In the genomic region with DNA sequence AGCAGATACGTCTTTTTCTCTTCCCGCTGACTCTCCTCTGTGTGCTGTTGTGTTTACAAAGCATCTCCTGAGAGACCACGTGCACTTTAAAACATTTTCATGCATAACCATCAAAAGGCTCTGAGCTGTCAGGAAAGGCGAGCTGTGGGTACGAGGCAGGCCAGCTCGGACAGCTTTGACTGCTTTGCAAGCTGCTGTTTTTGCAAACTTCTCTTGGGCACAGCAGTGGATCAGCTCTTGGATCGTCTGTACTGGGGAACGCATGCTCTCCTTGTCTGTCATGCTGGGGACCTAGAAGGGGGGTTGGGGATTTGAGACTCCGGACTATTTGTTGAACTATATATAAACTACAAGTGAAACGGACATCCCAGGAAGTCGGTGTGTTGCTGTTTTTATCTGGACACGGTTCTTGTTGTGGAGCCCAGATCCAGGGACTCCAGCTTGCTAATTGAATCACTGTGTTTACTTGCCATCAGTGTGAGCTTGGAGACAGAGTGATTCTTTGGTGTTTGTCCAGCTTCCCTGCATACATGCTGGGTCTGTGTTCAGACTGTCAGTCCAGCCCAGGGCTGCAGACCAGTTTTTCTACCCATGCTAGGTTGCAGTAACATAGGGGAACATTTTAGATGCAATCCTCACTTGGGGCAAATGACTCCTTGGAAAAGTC, we compare ENCODE assay signal across 9 mouse cellular contexts. TPM values are rescaled to one million over a fixed set of nuclear protein-coding genes. Genes with fewer than 3 reads are reported as not detected.
DNase-seq lines count a peak whose midpoint lies in the region; ATAC-seq and TF ChIP-seq lines count a peak whose summit lies in the region.
"Had no signal": no experiment of that assay in that cellular context is flagged by ENCODE, and none has a peak within 500 bp of the region (broad histone marks: within the 10 kb centered on the region; RNA-seq: fewer than 3 reads in every experiment).

No protein-coding gene starts in this region.

- 30% methylated on average over 12 of the region's 12 CpGs for WGBS in liver, embryonic 14.5 days (ENCODE audit: insufficient replicate concordance)
- 48% methylated on average over 12 of the region's 12 CpGs for WGBS in liver, embryonic 11.5 days
- WGBS in embryonic facial prominence, embryonic 13.5 days = 29% methylated on average over 12 of the region's 12 CpGs
- 4% methylated on average over 12 of the region's 12 CpGs for WGBS in lung, postnatal 0 days
- 56% methylated on average over 12 of the region's 12 CpGs for WGBS in forebrain, embryonic 16.5 days

- peaks cover 0 to 5% of the 10 kb centered on the region in 2 experiments; a peak in 2 of 4 replicates for H3K4me1 ChIP-seq in liver, embryonic 14.5 days (replicated peaks; ENCODE audit: control insufficient read depth in 2 of 2, insufficient read depth in 2 of 2, low read length in 1 of 2)
- H3K4me1 ChIP-seq in liver, embryonic 11.5 days (replicated peaks; ENCODE audit: control insufficient read depth, insufficient read depth, low read length) = peaks cover 9% of the 10 kb centered on the region; the same call in 1 of the 2 replicates
- H3K4me1 ChIP-seq in embryonic facial prominence, embryonic 13.5 days = peaks cover 31% of the 10 kb centered on the region
- peaks cover 19% of the 10 kb centered on the region; the same call in 1 of the 2 replicates for H3K4me1 ChIP-seq in lung, postnatal 0 days (ENCODE audit: insufficient read depth, low read depth, low read length)
- H3K4me1 ChIP-seq in forebrain, embryonic 16.5 days (replicated peaks; ENCODE audit: control insufficient read depth, insufficient read depth, low read length) = peaks cover 10% of the 10 kb centered on the region

- H3K36me3 ChIP-seq in liver, embryonic 14.5 days (replicated peaks; ENCODE audit: control insufficient read depth, insufficient read depth, low read depth) = no peaks in the 10 kb centered on the region
- H3K36me3 ChIP-seq in liver, embryonic 11.5 days (ENCODE audit: control insufficient read depth, insufficient read depth, low read length) = 0 out of 2 replicates have a peak, but pooled peaks cover 2% of the 10 kb centered on the region
- H3K36me3 ChIP-seq in embryonic facial prominence, embryonic 13.5 days = no peaks in the 10 kb centered on the region
- no peaks in the 10 kb centered on the region for H3K36me3 ChIP-seq in lung, postnatal 0 days (ENCODE audit: insufficient read depth, low read length)
- no peaks in the 10 kb centered on the region for H3K36me3 ChIP-seq in forebrain, embryonic 16.5 days (ENCODE audit: control insufficient read depth, insufficient read depth)

- H3K4me3 ChIP-seq in liver, embryonic 14.5 days (ENCODE audit: insufficient read depth in 1 of 2, low read depth in 2 of 2, low read length in 2 of 2) = no peak overlapping the region
- no peak overlapping the region for H3K4me3 ChIP-seq in liver, embryonic 11.5 days (ENCODE audit: low read depth, low read length)
- no peak overlapping the region for H3K4me3 ChIP-seq in embryonic facial prominence, embryonic 13.5 days
- peak overlapping the region; percentile 4; the same call in 1 of the 2 replicates for H3K4me3 ChIP-seq in lung, postnatal 0 days (ENCODE audit: low read depth, low read length)
- no peak overlapping the region for H3K4me3 ChIP-seq in forebrain, embryonic 16.5 days (replicated peaks; ENCODE audit: low read length)

- H3K9ac ChIP-seq in liver, embryonic 14.5 days (replicated peaks) = no peak overlapping the region
- no peak overlapping the region for H3K9ac ChIP-seq in liver, embryonic 11.5 days (ENCODE audit: low read depth, low read length)
- H3K9ac ChIP-seq in embryonic facial prominence, embryonic 13.5 days = no peak overlapping the region
- no peak overlapping the region for H3K9ac ChIP-seq in lung, postnatal 0 days (replicated peaks; ENCODE audit: low read depth)
- no peak overlapping the region for H3K9ac ChIP-seq in forebrain, embryonic 16.5 days (replicated peaks; ENCODE audit: low read depth, low read length)

- intact Hi-C loops in heart, postnatal 25 days (cut with DNase I) = loop anchor here (2.0 kb wide), 1 partner anchor 27 kb away; no protein-coding TSS in a partner anchor

- H3K27me3 ChIP-seq in liver, embryonic 14.5 days (ENCODE audit: control insufficient read depth, insufficient read depth, low read length) = peaks cover 8% of the 10 kb centered on the region; the same call in 1 of the 2 replicates
- H3K27me3 ChIP-seq in liver, embryonic 11.5 days (replicated peaks; ENCODE audit: control insufficient read depth, insufficient read depth, low read length) = peaks cover 16% of the 10 kb centered on the region
- peaks cover 24% of the 10 kb centered on the region for H3K27me3 ChIP-seq in embryonic facial prominence, embryonic 13.5 days
- no peaks in the 10 kb centered on the region for H3K27me3 ChIP-seq in lung, postnatal 0 days (replicated peaks; ENCODE audit: insufficient read depth, low read length)
- peaks cover 11% of the 10 kb centered on the region; the same call in 1 of the 2 replicates for H3K27me3 ChIP-seq in forebrain, embryonic 16.5 days (replicated peaks; ENCODE audit: control insufficient read depth, insufficient read depth, low read length)

- no peak overlapping the region for H3K27ac ChIP-seq in liver, embryonic 14.5 days
- H3K27ac ChIP-seq in liver, embryonic 11.5 days (ENCODE audit: low read depth, low read length) = no peak overlapping the region
- H3K27ac ChIP-seq in embryonic facial prominence, embryonic 13.5 days = no peak overlapping the region
- H3K27ac ChIP-seq in lung, postnatal 0 days (ENCODE audit: low read length) = 0 out of 2 replicates have a peak overlapping the region, but pooled peaks have one; percentile 12
- no peak overlapping the region for H3K27ac ChIP-seq in forebrain, embryonic 16.5 days (ENCODE audit: low read length)

- peak overlapping the region; percentile 23 for H3K4me2 ChIP-seq in liver, embryonic 14.5 days (ENCODE audit: low read depth)
- no peak overlapping the region for H3K4me2 ChIP-seq in liver, embryonic 11.5 days
- peak overlapping the region; percentile 16; the same call in 1 of the 2 replicates for H3K4me2 ChIP-seq in embryonic facial prominence, embryonic 13.5 days
- H3K4me2 ChIP-seq in lung, postnatal 0 days (replicated peaks; ENCODE audit: low read depth, low read length) = peak overlapping the region; percentile 75
- H3K4me2 ChIP-seq in forebrain, embryonic 16.5 days (ENCODE audit: low read length) = no peak overlapping the region

- H3K9me3 ChIP-seq in liver, embryonic 14.5 days (ENCODE audit: control insufficient read depth, low read length) = no peaks in the 10 kb centered on the region
- H3K9me3 ChIP-seq in liver, embryonic 11.5 days (ENCODE audit: control insufficient read depth, low read length) = peaks cover 3% of the 10 kb centered on the region; the same call in 1 of the 2 replicates
- H3K9me3 ChIP-seq in embryonic facial prominence, embryonic 13.5 days = 0 out of 2 replicates have a peak, but pooled peaks cover 3% of the 10 kb centered on the region
- no peaks in the 10 kb centered on the region for H3K9me3 ChIP-seq in lung, postnatal 0 days (ENCODE audit: low read length)
- no peaks in the 10 kb centered on the region for H3K9me3 ChIP-seq in forebrain, embryonic 16.5 days (ENCODE audit: control insufficient read depth, low read length)

- no peak for ATAC-seq in liver, embryonic 14.5 days (ENCODE audit: insufficient read depth)
- no peak for ATAC-seq in liver, embryonic 11.5 days (replicated peaks; ENCODE audit: low FRiP score)
- no peak for ATAC-seq in embryonic facial prominence, embryonic 13.5 days (ENCODE audit: insufficient number of reproducible peaks, insufficient read depth, low FRiP score, low TSS enrichment, low read depth)
- ATAC-seq in lung, postnatal 0 days = peak; percentile 14; the same call in 1 of the 2 replicates
- ATAC-seq in megakaryocyte, adult 5-6 weeks (ENCODE audit: poor library complexity, severe bottlenecking) = no peak
- no peak for ATAC-seq in forebrain, embryonic 16.5 days

- TF ChIP-seq CTCF in liver, embryonic 14.5 days (IDR thresholded peaks at IDR 0.05; ENCODE audit: low read depth) = no peak
- no peak for TF ChIP-seq CTCF in lung, postnatal 0 days (IDR thresholded peaks at IDR 0.05)

- no peak for TF ChIP-seq EP300 in liver, embryonic 14.5 days (IDR thresholded peaks at IDR 0.05; ENCODE audit: low read depth)
- no peak for TF ChIP-seq EP300 in lung, postnatal 0 days (IDR thresholded peaks at IDR 0.05)

- peak; percentile 90 for DNase-seq in heart, adult 11 months
- no peak for DNase-seq in heart, postnatal 25 days (ENCODE audit: low spot score)
- no peak for DNase-seq in liver, embryonic 14.5 days (ENCODE audit: low read depth in 3 of 3, low spot score in 3 of 3)
- no peak for DNase-seq in liver, embryonic 11.5 days (ENCODE audit: low spot score)
- peak; percentile 27 for DNase-seq in lung, postnatal 0 days (ENCODE audit: low spot score)
- DNase-seq: cerebellum, adult 2 months had no signal

RNA-seq across cellular contexts. Expression of gene Ramp1, which starts 2.3 kb away (rescaled TPM):
- 10 to 100 TPM in 1 of 2 experiments, 1 to 10 TPM in 1; 7.7 to 10.1 TPM for total RNA-seq in heart, postnatal 25 days (2021)
- 2.4 and 2.5 TPM in 2 replicates for polyA plus RNA-seq in liver, embryonic 14.5 days (2012; rRNA removed)
- 4.9 and 5.2 TPM in 2 replicates for polyA plus RNA-seq in liver, embryonic 14.5 days (2014; fragmentation: Nextera tagmentation; extraction: Ambion mirVana)
- polyA plus RNA-seq in liver, embryonic 11.5 days (2014; fragmentation: Nextera tagmentation; extraction: Ambion mirVana) = 3.5 and 4.0 TPM in 2 replicates
- polyA plus RNA-seq in embryonic facial prominence, embryonic 13.5 days (2015; fragmentation: Nextera tagmentation; extraction: Ambion mirVana) = 5.4 and 6.1 TPM in 2 replicates
- 33.8 and 49.4 TPM in 2 replicates for polyA plus RNA-seq in lung, postnatal 0 days (2015; fragmentation: Nextera tagmentation; extraction: Ambion mirVana)
- total RNA-seq in megakaryocyte, adult 5-6 weeks (2015) = 71.1 and 79.5 TPM in 2 replicates
- total RNA-seq in megakaryocyte, adult 5-6 weeks (2017) = 75.2 and 81.4 TPM in 2 replicates
- polyA plus RNA-seq in forebrain, embryonic 16.5 days (2015; fragmentation: Nextera tagmentation; extraction: Ambion mirVana) = 4.1 and 5.2 TPM in 2 replicates

RNA-seq across cellular contexts. Expression of gene Rbm44, which starts 37.0 kb away (rescaled TPM):
- total RNA-seq in heart, postnatal 25 days (2021) = under 1 TPM in 1 of 2 experiments, not detected in 1; 0.10 TPM
- polyA plus RNA-seq in liver, embryonic 14.5 days (2012; rRNA removed) = 0.31 and 0.95 TPM in 2 replicates
- polyA plus RNA-seq in liver, embryonic 14.5 days (2014; fragmentation: Nextera tagmentation; extraction: Ambion mirVana) = 0.94 and 1.4 TPM in 2 replicates
- 2.4 TPM in 2 replicates for polyA plus RNA-seq in liver, embryonic 11.5 days (2014; fragmentation: Nextera tagmentation; extraction: Ambion mirVana)
- polyA plus RNA-seq in embryonic facial prominence, embryonic 13.5 days (2015; fragmentation: Nextera tagmentation; extraction: Ambion mirVana) = 0.80 and 1.1 TPM in 2 replicates
- 0.08 and 0.50 TPM in 2 replicates for polyA plus RNA-seq in lung, postnatal 0 days (2015; fragmentation: Nextera tagmentation; extraction: Ambion mirVana)
- total RNA-seq in megakaryocyte, adult 5-6 weeks (2015) = 4.9 and 8.7 TPM in 2 replicates
- 4.0 and 10.6 TPM in 2 replicates for total RNA-seq in megakaryocyte, adult 5-6 weeks (2017)
- polyA plus RNA-seq in forebrain, embryonic 16.5 days (2015; fragmentation: Nextera tagmentation; extraction: Ambion mirVana) = 0.10 and 0.11 TPM in 2 replicates

Comparison
In these comparisons a context has a peak if more than half of its experiments do, and no peak if none do; other contexts are left out.
1. DNase-seq: peak in heart, adult 11 months (single experiment) and lung, postnatal 0 days (single experiment); none in heart, postnatal 25 days (single experiment), liver, embryonic 14.5 days (0 of 3) and liver, embryonic 11.5 days (single experiment).
2. H3K4me2 ChIP-seq: peak in liver, embryonic 14.5 days (single experiment), embryonic facial prominence, embryonic 13.5 days (single experiment) and lung, postnatal 0 days (single experiment); none in liver, embryonic 11.5 days (single experiment) and forebrain, embryonic 16.5 days (single experiment).